Mouse (Mus musculus): ENCODE results near the gene Gm13697.
A peak's percentile ranks its signal among the peaks of the same experiment; 100 is the strongest.
"Not testable (repeated sequence)": the region's sequence is repeated elsewhere in the genome, so short reads cannot be mapped to it uniquely, and the experiment has no call there.

Gene Gm13697

GRCm38 (mm10) chr2:83984443-83984842 lies at the start of gene Gm13697:
Gm13697 (plus strand) TSS chr2:83984743.
- DNase-seq (ENCODE audit: low spot score) = not testable (repeated sequence)

- peak; percentile 86 for DNase-seq (ENCODE audit: low spot score)
Observed at GRCm38 (mm10) chr2:83940931-83941361, 43.6 kb upstream of the Gm13697 start, which contains the start of gene Zswim2. Zswim2 (minus strand) TSS chr2:83941228.

- peak; percentile 2 for DNase-seq (ENCODE audit: low spot score)
Observed at GRCm38 (mm10) chr2:83941378-83941777, 43.2 kb upstream of the Gm13697 start.

- no peak for DNase-seq (ENCODE audit: low spot score)
Observed at GRCm38 (mm10) chr2:83941792-83942191, 42.8 kb upstream of the Gm13697 start.

GRCm38 (mm10) chr2:83955393-83955792 lies 29.1 kb upstream of the Gm13697 start, which contains the start of gene Gm13698:
Gm13698 (plus strand) TSS chr2:83955693.
- not testable (repeated sequence) for DNase-seq (ENCODE audit: low spot score)

- DNase-seq (ENCODE audit: low spot score) = not testable (repeated sequence)
Observed at GRCm38 (mm10) chr2:83961203-83961602, 23.3 kb upstream of the Gm13697 start, which contains the start of gene Gm13693. Gm13693 (plus strand) TSS chr2:83961503.

- not testable (repeated sequence) for DNase-seq (ENCODE audit: low spot score)
Observed at GRCm38 (mm10) chr2:83967013-83967412, 17.5 kb upstream of the Gm13697 start, which contains the start of gene Gm13695. Gm13695 (plus strand) TSS chr2:83967313.

GRCm38 (mm10) chr2:83972823-83973222 lies 11.7 kb upstream of the Gm13697 start, which contains the start of gene Gm13696:
Gm13696 (plus strand) TSS chr2:83973123.
- DNase-seq (ENCODE audit: low spot score) = not testable (repeated sequence)

GRCm38 (mm10) chr2:83978633-83979032 lies 5.9 kb upstream of the Gm13697 start, which contains the start of gene Gm13694:
Gm13694 (plus strand) TSS chr2:83978933.
- DNase-seq (ENCODE audit: low spot score) = not testable (repeated sequence)

GRCm38 (mm10) chr2:83990253-83990652 lies 5.7 kb downstream of the Gm13697 start, which contains the start of gene Gm13691:
Gm13691 (plus strand) TSS chr2:83990553.
- not testable (repeated sequence) for DNase-seq (ENCODE audit: low spot score)

- not testable (repeated sequence) for DNase-seq (ENCODE audit: low spot score)
Observed at GRCm38 (mm10) chr2:83993639-83994255, 9.2 kb downstream of the Gm13697 start.

- not testable (repeated sequence) for DNase-seq (ENCODE audit: low spot score)
Observed at GRCm38 (mm10) chr2:83994526-83994925, 10.0 kb downstream of the Gm13697 start.

- DNase-seq (ENCODE audit: low spot score) = no peak
Observed at GRCm38 (mm10) chr2:84008913-84009312, 24.4 kb downstream of the Gm13697 start.

- no peak for DNase-seq (ENCODE audit: low spot score)
Observed at GRCm38 (mm10) chr2:84009818-84010217, 25.3 kb downstream of the Gm13697 start.

- DNase-seq (ENCODE audit: low spot score) = no peak
Observed at GRCm38 (mm10) chr2:84014572-84014971, 30.0 kb downstream of the Gm13697 start.

GRCm38 (mm10) chr2:84016291-84016690 lies 31.7 kb downstream of the Gm13697 start:
- not testable (repeated sequence) for DNase-seq (ENCODE audit: low spot score)

- no peak for DNase-seq (ENCODE audit: low spot score)
Observed at GRCm38 (mm10) chr2:84018330-84018729, 33.8 kb downstream of the Gm13697 start.

GRCm38 (mm10) chr2:84019519-84020305 lies 35.2 kb downstream of the Gm13697 start:
- peak; percentile 23 for DNase-seq (ENCODE audit: low spot score)

- DNase-seq (ENCODE audit: low spot score) = no peak
Observed at GRCm38 (mm10) chr2:84021930-84022329, 37.4 kb downstream of the Gm13697 start.

GRCm38 (mm10) chr2:84022905-84023304 lies 38.4 kb downstream of the Gm13697 start:
- no peak for DNase-seq (ENCODE audit: low spot score)

GRCm38 (mm10) chr2:84023319-84023718 lies 38.8 kb downstream of the Gm13697 start:
- no peak for DNase-seq (ENCODE audit: low spot score)

GRCm38 (mm10) chr2:84025217-84025616 lies 40.7 kb downstream of the Gm13697 start:
- DNase-seq (ENCODE audit: low spot score) = no peak

GRCm38 (mm10) chr2:84032505-84032904 lies 48.0 kb downstream of the Gm13697 start:
- no peak for DNase-seq (ENCODE audit: low spot score)

All from embryo, embryonic 10.5 days (tissue).